Comparison of ENCODE assay signal across 9 mouse cellular contexts in genomic region chr19:44887679-44888235, GRCm38 (mm10). TPM values are rescaled to one million over a fixed set of nuclear protein-coding genes. Genes with fewer than 3 reads are reported as not detected.
DNase-seq lines count a peak whose midpoint lies in the region; ATAC-seq and TF ChIP-seq lines count a peak whose summit lies in the region.
"Had no signal": no experiment of that assay in that cellular context is flagged by ENCODE, and none has a peak within 500 bp of the region (broad histone marks: within the 10 kb centered on the region; RNA-seq: fewer than 3 reads in every experiment).

No protein-coding gene starts in this region.

- peaks cover 5% of the 10 kb centered on the region; the same call in 1 of the 2 replicates for H3K4me1 ChIP-seq in liver, embryonic 12.5 days
- peaks cover under 1% of the 10 kb centered on the region; the same call in 1 of the 2 replicates for H3K4me1 ChIP-seq in midbrain, postnatal 0 days (ENCODE audit: insufficient read depth, low read length)

- 20% methylated on average over 7 of the region's 7 CpGs for WGBS in liver, embryonic 12.5 days (ENCODE audit: insufficient replicate concordance)
- WGBS in midbrain, postnatal 0 days = 18% methylated on average over 7 of the region's 7 CpGs

- intact Hi-C loops in gastrocnemius, postnatal 36 days (cut with DNase I) = loop anchor here (5.0 kb wide), 1 partner anchor 130 kb away; the partner anchor contains the start of gene Pax2

- no peak overlapping the region for H3K9ac ChIP-seq in liver, embryonic 12.5 days
- H3K9ac ChIP-seq in midbrain, postnatal 0 days (replicated peaks; ENCODE audit: low read length, poor library complexity, severe bottlenecking) = no peak overlapping the region
- H3K9ac ChIP-seq: neural tube, embryonic 12.5 days had no signal

- H3K4me2 ChIP-seq in liver, embryonic 12.5 days = no peak overlapping the region
- H3K4me2 ChIP-seq in midbrain, postnatal 0 days (ENCODE audit: low read depth, low read length, poor library complexity, severe bottlenecking) = no peak overlapping the region
- H3K4me2 ChIP-seq: neural tube, embryonic 12.5 days had no signal

- H3K27ac ChIP-seq in liver, embryonic 12.5 days = no peak overlapping the region
- no peak overlapping the region for H3K27ac ChIP-seq in midbrain, postnatal 0 days (ENCODE audit: low read depth, low read length)
- H3K27ac ChIP-seq: neural tube, embryonic 12.5 days had no signal

- H3K4me3 ChIP-seq in liver, embryonic 12.5 days = no peak overlapping the region
- no peak overlapping the region for H3K4me3 ChIP-seq in midbrain, postnatal 0 days (ENCODE audit: low read depth, low read length)
- H3K4me3 ChIP-seq: neural tube, embryonic 12.5 days had no signal

- peak; percentile 62 for DNase-seq in liver
- peak; percentile 17 for DNase-seq in MN1 (ENCODE audit: low spot score)
- DNase-seq in cerebellum, adult 9-10 months = peak; percentile 34
- DNase-seq in gastrocnemius, postnatal 36 days = peak; percentile 44 to 45
- peak; percentile 54 to 62 for DNase-seq in layer of hippocampus, postnatal 36 days
- DNase-seq in midbrain, postnatal 0 days (ENCODE audit: low spot score) = peak; percentile 44
- DNase-seq in thymus, postnatal 25 days = peak; percentile 54

- peak; percentile 82 for TF ChIP-seq CTCF in midbrain, postnatal 0 days (IDR thresholded peaks at IDR 0.05)

- H3K9me3 ChIP-seq in liver, embryonic 12.5 days (replicated peaks) = no peaks in the 10 kb centered on the region
- H3K9me3 ChIP-seq in midbrain, postnatal 0 days (ENCODE audit: low read length) = no peaks in the 10 kb centered on the region
- H3K9me3 ChIP-seq: neural tube, embryonic 12.5 days had no signal

- no peaks in the 10 kb centered on the region for H3K36me3 ChIP-seq in liver, embryonic 12.5 days
- H3K36me3 ChIP-seq in midbrain, postnatal 0 days (ENCODE audit: insufficient read depth, low read length) = no peaks in the 10 kb centered on the region
- H3K36me3 ChIP-seq: neural tube, embryonic 12.5 days had no signal

- no peak for ATAC-seq in liver, embryonic 12.5 days
- ATAC-seq in midbrain, postnatal 0 days (ENCODE audit: low FRiP score) = no peak

- peaks cover 67% of the 10 kb centered on the region for H3K27me3 ChIP-seq in liver, embryonic 12.5 days (replicated peaks)
- H3K27me3 ChIP-seq in midbrain, postnatal 0 days (ENCODE audit: insufficient read depth, low read length) = peaks cover 67% of the 10 kb centered on the region

RNA-seq across cellular contexts. Expression of gene Slf2, which starts 43.2 kb away (rescaled TPM):
- polyA plus RNA-seq in liver, embryonic 12.5 days (2016; fragmentation: Nextera tagmentation; extraction: Ambion mirVana) = 25.8 and 27.2 TPM in 2 replicates
- 10 to 100 TPM; 10.5 to 12.5 TPM for total RNA-seq in gastrocnemius, postnatal 36 days (2021)
- 10 to 100 TPM; 39.5 to 46.2 TPM for total RNA-seq in layer of hippocampus, postnatal 36 days (2021)
- 26.8 and 43.3 TPM in 2 replicates for total RNA-seq in midbrain, postnatal 0 days (2014; rRNA removed)
- 20.9 and 22.6 TPM in 2 replicates for polyA plus RNA-seq in midbrain, postnatal 0 days (2015; fragmentation: Nextera tagmentation; extraction: Ambion mirVana)
